Comparison of ENCODE assay signal across 8 mouse cellular contexts in the genomic region with DNA sequence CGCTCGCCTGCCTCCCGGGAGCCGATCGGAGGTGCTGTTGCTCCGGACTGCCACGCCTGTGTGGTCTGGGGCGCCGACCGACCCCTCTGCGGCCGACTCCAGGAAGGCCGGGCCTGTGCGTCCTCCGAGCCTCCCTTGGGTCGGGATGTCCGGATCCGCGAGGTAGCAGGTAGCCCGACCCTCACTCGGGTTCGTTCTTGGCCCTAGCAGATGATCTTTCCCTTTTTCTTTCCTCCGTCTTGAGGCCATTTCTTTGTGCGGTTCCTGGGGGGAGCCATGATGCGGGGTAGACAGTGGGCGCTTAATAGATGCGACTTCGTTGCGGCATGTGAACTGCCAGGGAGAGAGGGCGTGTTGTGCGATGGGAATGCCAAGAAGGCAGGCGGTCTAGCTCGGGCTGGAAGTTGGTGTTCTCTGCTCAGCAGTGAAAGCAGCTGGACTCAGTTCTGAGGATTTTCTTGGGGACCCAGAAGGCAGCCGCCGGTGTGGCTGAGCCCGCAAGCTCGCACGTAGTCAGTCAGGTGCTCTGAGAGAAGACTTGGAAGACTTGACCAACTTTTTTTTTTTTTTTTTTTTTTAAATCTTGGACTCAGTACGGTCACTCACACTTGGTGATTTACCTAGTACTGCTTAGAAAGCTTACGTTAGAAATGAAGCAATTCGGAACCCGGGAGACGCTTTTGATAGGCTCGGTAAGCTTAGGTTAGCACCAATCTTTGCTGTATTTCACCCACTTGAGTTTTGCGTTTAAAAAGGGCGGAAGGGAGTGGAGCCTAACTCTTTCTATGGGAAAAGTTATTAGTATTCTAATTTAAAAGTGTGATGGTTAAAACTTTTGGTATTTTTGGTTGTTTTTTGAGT. TPM values are rescaled to one million over a fixed set of nuclear protein-coding genes. Genes with fewer than 3 reads are reported as not detected.
DNase-seq lines count a peak whose midpoint lies in the region; ATAC-seq and TF ChIP-seq lines count a peak whose summit lies in the region.

No protein-coding gene starts in this region.

- no peaks in the 10 kb centered on the region for H3K9me3 ChIP-seq in embryonic facial prominence, embryonic 12.5 days
- no peaks in the 10 kb centered on the region for H3K9me3 ChIP-seq in heart, postnatal 0 days (replicated peaks; ENCODE audit: control insufficient read depth, low read length)

- H3K27me3 ChIP-seq in embryonic facial prominence, embryonic 12.5 days, result no peaks in the 10 kb centered on the region
- H3K27me3 ChIP-seq in heart, postnatal 0 days (ENCODE audit: control insufficient read depth, insufficient read depth, low read length), result no peaks in the 10 kb centered on the region

- under 1% methylated on average over 46 of the region's 46 CpGs for WGBS in embryonic facial prominence, embryonic 12.5 days
- under 1% methylated on average over 46 of the region's 46 CpGs for WGBS in heart, postnatal 0 days

- peak overlapping the region; percentile 55 for H3K4me2 ChIP-seq in embryonic facial prominence, embryonic 12.5 days (replicated peaks)
- H3K4me2 ChIP-seq in heart, postnatal 0 days (ENCODE audit: low read depth, low read length), result peak overlapping the region; percentile 79

- peak overlapping the region; percentile 76 for H3K4me3 ChIP-seq in embryonic facial prominence, embryonic 12.5 days
- peak overlapping the region; percentile 89 for H3K4me3 ChIP-seq in heart, postnatal 0 days (ENCODE audit: low read depth, low read length)

- no peaks in the 10 kb centered on the region for H3K36me3 ChIP-seq in embryonic facial prominence, embryonic 12.5 days
- no peaks in the 10 kb centered on the region for H3K36me3 ChIP-seq in heart, postnatal 0 days (replicated peaks; ENCODE audit: control insufficient read depth, insufficient read depth, low read length)

- H3K4me1 ChIP-seq in embryonic facial prominence, embryonic 12.5 days, result peaks cover 2% of the 10 kb centered on the region; the same call in 1 of the 2 replicates
- peaks cover 6% of the 10 kb centered on the region; the same call in 1 of the 2 replicates for H3K4me1 ChIP-seq in heart, postnatal 0 days (ENCODE audit: control insufficient read depth, insufficient read depth)

- TF ChIP-seq EP300 in heart, postnatal 0 days (IDR thresholded peaks at IDR 0.05; ENCODE audit: low read depth), result no peak

- H3K9ac ChIP-seq in embryonic facial prominence, embryonic 12.5 days, result peak overlapping the region; percentile 79
- peak overlapping the region; percentile 89 for H3K9ac ChIP-seq in heart, postnatal 0 days (replicated peaks; ENCODE audit: low read depth, low read length)

- peak; percentile 64 for DNase-seq in embryo, embryonic 10 days (ENCODE audit: low spot score)
- no peak for DNase-seq in embryo, embryonic 9.5 days (ENCODE audit: extremely low spot score)
- peak; percentile 47 for DNase-seq in MEL-GATA-1-ER (ENCODE audit: extremely low read depth, low read depth)
- peak; percentile 10 for DNase-seq in heart, postnatal 0 days (ENCODE audit: low spot score)
- DNase-seq in layer of hippocampus, adult 9-10 months (ENCODE audit: low spot score), result peak; percentile 26
- peak; percentile 54 for DNase-seq in lung, postnatal 10 days
- DNase-seq in right cerebral cortex, postnatal 14 days, result peak; percentile 34

- H3K27ac ChIP-seq in embryonic facial prominence, embryonic 12.5 days, result peak overlapping the region; percentile 77
- peak overlapping the region; percentile 91 for H3K27ac ChIP-seq in heart, postnatal 0 days (ENCODE audit: low read depth)

- TF ChIP-seq CTCF in heart, postnatal 0 days (IDR thresholded peaks at IDR 0.05; ENCODE audit: low read depth), result no peak

- ATAC-seq in embryonic facial prominence, embryonic 12.5 days (ENCODE audit: insufficient number of reproducible peaks, insufficient read depth, low FRiP score, low TSS enrichment), result peak; percentile 65
- peak; percentile 9; the same call in 1 of the 2 replicates for ATAC-seq in heart, postnatal 0 days (ENCODE audit: insufficient read depth, low read depth)

RNA-seq across cellular contexts. Expression of a gene that starts 10.2 kb away (rescaled TPM):
- 14.6 TPM in 2 replicates for polyA plus RNA-seq in embryonic facial prominence, embryonic 12.5 days (2016; fragmentation: Nextera tagmentation; extraction: Ambion mirVana)
- total RNA-seq in heart, postnatal 0 days (2014; rRNA removed; ENCODE audit: low replicate concordance), result 6.5 and 8.1 TPM in 2 replicates
- polyA plus RNA-seq in heart, postnatal 0 days (2015; fragmentation: Nextera tagmentation; extraction: Ambion mirVana), result 7.1 and 7.6 TPM in 2 replicates
